Mouse (Mus musculus) activated CD4-positive, CD25-positive, alpha-beta regulatory T cell, adult 4 months (primary cell): ENCODE data around the gene Cmtm2a. TPM values are rescaled to one million over a fixed set of nuclear protein-coding genes. Genes with fewer than 3 reads are reported as not detected.
"Not testable (repeated sequence)": the region's sequence is repeated elsewhere in the genome, so short reads cannot be mapped to it uniquely, and the experiment has no call there.

Experiments
- ATAC-seq: one replicate; pipeline ENCODE4 v1.8.0; 2017
- polyA plus RNA-seq, 2 experiments: library from polyadenylated mRNA; unstranded; fragments of 100-300 nt; shearing (Covaris generic); gene quantifications; one replicate each; pipeline ENCODE4 v1.2.1; 2017

The Cmtm2a gene
- not detected for polyA plus RNA-seq

- not testable (repeated sequence) for ATAC-seq
Measured at GRCm38 (mm10) chr8:104293081-104293480, at the start of gene Cmtm2a. Gene Cmtm2a, minus strand, starts transcription at chr8:104293181.

GRCm38 (mm10) chr8:104342426-104342825 is 49.4 kb upstream of the Cmtm2a start:
- ATAC-seq, result no peak

- no peak for ATAC-seq
Measured at GRCm38 (mm10) chr8:104341678-104342077, 48.7 kb upstream of the Cmtm2a start.

- ATAC-seq, result peak; percentile 14
Measured at GRCm38 (mm10) chr8:104341106-104341561, 48.2 kb upstream of the Cmtm2a start.

GRCm38 (mm10) chr8:104340233-104341105 is 47.5 kb upstream of the Cmtm2a start:
- peak; percentile 74 for ATAC-seq

GRCm38 (mm10) chr8:104339983-104340232 is 46.9 kb upstream of the Cmtm2a start:
- no peak for ATAC-seq

GRCm38 (mm10) chr8:104339229-104339982 is 46.4 kb upstream of the Cmtm2a start, which contains the start of gene Cmtm3:
Gene Cmtm3, plus strand, starts transcription at chr8:104339410.
- ATAC-seq, result no peak

- ATAC-seq, result no peak
Measured at GRCm38 (mm10) chr8:104337890-104338289, 44.9 kb upstream of the Cmtm2a start.

- no peak for ATAC-seq
Measured at GRCm38 (mm10) chr8:104336806-104337205, 43.8 kb upstream of the Cmtm2a start.

GRCm38 (mm10) chr8:104334196-104334595 is 41.2 kb upstream of the Cmtm2a start:
- ATAC-seq, result no peak

- ATAC-seq, result no peak
Measured at GRCm38 (mm10) chr8:104333786-104334185, 40.8 kb upstream of the Cmtm2a start.

- no peak for ATAC-seq
Measured at GRCm38 (mm10) chr8:104332665-104333631, 40.0 kb upstream of the Cmtm2a start.

- ATAC-seq, result not testable (repeated sequence)
Measured at GRCm38 (mm10) chr8:104321930-104322329, 28.9 kb upstream of the Cmtm2a start, which contains the start of gene Cmtm2b. Gene Cmtm2b, plus strand, starts transcription at chr8:104322230.

GRCm38 (mm10) chr8:104321267-104321666 is 28.3 kb upstream of the Cmtm2a start, which contains the start of gene Gm11020:
Gene Gm11020, plus strand, starts transcription at chr8:104321567.
- ATAC-seq, result not testable (repeated sequence)

- ATAC-seq, result no peak
Measured at GRCm38 (mm10) chr8:104313311-104313710, 20.3 kb upstream of the Cmtm2a start.

GRCm38 (mm10) chr8:104312023-104312422 is 19.0 kb upstream of the Cmtm2a start:
- ATAC-seq, result not testable (repeated sequence)

GRCm38 (mm10) chr8:104309441-104310155 is 16.6 kb upstream of the Cmtm2a start, which contains the start of the genes Gm45711 and Cmtm1:
Gene Gm45711, minus strand, starts transcription at chr8:104310081.
Gene Cmtm1, minus strand, starts transcription at chr8:104310145.
- ATAC-seq, result not testable (repeated sequence)

- ATAC-seq, result not testable (repeated sequence)
Measured at GRCm38 (mm10) chr8:104308341-104308740, 15.4 kb upstream of the Cmtm2a start.

- no peak for ATAC-seq
Measured at GRCm38 (mm10) chr8:104304962-104305361, 12.0 kb upstream of the Cmtm2a start.

- ATAC-seq, result not testable (repeated sequence)
Measured at GRCm38 (mm10) chr8:104302536-104302935, 9.6 kb upstream of the Cmtm2a start.

GRCm38 (mm10) chr8:104301577-104301976 is 8.6 kb upstream of the Cmtm2a start:
- not testable (repeated sequence) for ATAC-seq
